Mouse (Mus musculus) kidney, postnatal 10 days (tissue): ENCODE results near the gene Acadsb.

Experiments used
- DNase-seq: peaks from one replicate; pipeline ENCODE4 v3.0.0; 2021; ENCODE audit warnings: mixed read lengths

Acadsb gene

DNA sequence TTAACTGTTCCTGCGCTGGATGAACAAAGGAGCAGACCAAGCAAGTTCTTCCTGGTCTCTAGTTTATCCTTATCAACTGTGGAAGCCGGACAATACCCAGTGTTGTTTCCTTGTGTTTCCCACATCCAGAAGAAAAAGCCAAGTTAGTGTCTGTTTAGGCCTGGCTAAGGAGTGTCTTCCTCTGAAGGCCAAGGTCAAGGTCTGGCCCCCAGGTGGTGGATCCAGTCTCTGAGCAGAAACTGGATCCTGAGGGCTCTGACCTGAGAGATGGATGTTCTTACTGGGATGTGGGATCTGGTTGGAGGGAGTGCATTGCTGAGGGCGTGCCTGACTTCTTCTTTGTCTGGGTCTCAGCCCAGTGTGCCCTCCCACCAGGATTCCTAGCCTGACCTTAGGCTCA is 55.3 kb downstream of the Acadsb start:
- no peak for DNase-seq

DNA sequence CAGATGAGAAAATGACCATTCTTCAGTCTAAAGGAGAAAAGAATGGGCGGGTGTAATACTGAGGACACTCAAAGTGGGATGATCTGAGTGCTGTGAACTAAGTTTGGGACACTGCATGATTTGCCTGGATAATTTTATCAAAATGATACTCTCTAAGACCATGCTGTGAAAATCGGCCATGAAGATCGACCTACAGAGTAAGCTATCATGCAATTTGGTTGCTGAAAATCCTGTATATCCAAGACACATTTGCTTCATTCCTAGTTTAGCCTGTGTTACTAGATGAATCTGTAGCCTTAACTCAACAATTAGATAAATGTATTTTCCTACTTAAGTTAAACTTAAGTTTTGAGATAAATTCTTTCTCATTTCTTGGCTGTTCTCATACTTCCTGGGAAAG is 56.9 kb downstream of the Acadsb start:
- DNase-seq: no peak

GRCm38 (mm10) chr7:131469506-131469905 is 59.1 kb downstream of the Acadsb start:
- DNase-seq: no peak

GRCm38 (mm10) chr7:131471551-131471950 is 61.1 kb downstream of the Acadsb start:
- DNase-seq: no peak

GRCm38 (mm10) chr7:131477140-131477539 is 66.7 kb downstream of the Acadsb start:
- DNase-seq: no peak

DNA sequence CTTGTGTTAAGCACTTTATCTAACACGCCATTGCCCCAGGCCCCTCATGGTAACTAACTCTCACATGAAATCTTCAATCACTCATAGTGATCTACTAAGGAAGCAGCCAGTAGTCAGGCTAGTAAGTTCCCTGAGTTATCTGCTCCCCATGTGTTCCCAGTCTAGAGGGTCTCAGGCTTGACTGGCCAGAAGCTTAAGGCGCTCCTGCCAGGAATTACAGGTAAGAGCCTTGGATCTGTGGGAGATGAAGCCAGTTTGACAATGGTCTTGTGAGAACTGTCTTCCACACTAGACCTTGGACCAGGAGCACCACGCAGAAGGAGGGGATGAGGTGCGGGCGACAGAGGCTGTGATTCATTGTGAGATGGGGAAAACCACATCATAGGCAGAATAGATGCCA is 68.0 kb downstream of the Acadsb start:
- DNase-seq: no peak
